Mouse (Mus musculus) cerebellum, adult 2 months (tissue): ENCODE measurements around the gene Kif1bp.

ENCODE experiments used
- CTCF ChIP-seq: fragments of 200-500 bp; IDR thresholded peaks from 2 replicates; pipeline ENCODE4 v1.5.1; 2011; ENCODE audit warnings: low read depth, mild to moderate bottlenecking, control low read depth, low read length, moderate library complexity, borderline replicate concordance; ENCODE audit not compliant: insufficient read depth
- POLR2A ChIP-seq: fragments of 200-500 bp; IDR thresholded peaks from 2 replicates; pipeline ENCODE4 v1.6.1; 2011; ENCODE audit warnings: low read length, control low read depth, borderline replicate concordance; ENCODE audit not compliant: insufficient read depth

- TF ChIP-seq CTCF: no peak
- TF ChIP-seq POLR2A: no peak
These were observed 27.4 kb downstream of the Kif1bp start for GRCm38 (mm10) chr10:62550787-62551300.
